Mouse (Mus musculus) G1E (cell line): ENCODE data around the gene Ftl1. TPM values are rescaled to one million over a fixed set of nuclear protein-coding genes. Genes with fewer than 3 reads are reported as not detected.

Source experiments
- ATAC-seq: 2 replicates; pipeline ENCODE4 v1.8.0; 2016; ENCODE audit warnings: mild to moderate bottlenecking; ENCODE audit not compliant: insufficient number of reproducible peaks, poor library complexity, low FRiP score, severe bottlenecking; ENCODE audit errors: extremely low read depth
- DNase-seq: peaks from one replicate; pipeline ENCODE4 v3.0.0; 2012; ENCODE audit warnings: low spot score
- H3K27me3 ChIP-seq: 2 replicates; pipeline ENCODE4 v1.6.1; 2012; ENCODE audit warnings: mild to moderate bottlenecking, low read length, inconsistent platforms; ENCODE audit not compliant: insufficient read depth
- H3K36me3 ChIP-seq: replicated peaks from 2 replicates; pipeline ENCODE3; 2012; ENCODE audit warnings: mild to moderate bottlenecking, inconsistent platforms
- H3K4me1 ChIP-seq: 2 replicates; pipeline ENCODE4 v1.6.1; 2012; ENCODE audit warnings: low read depth, low read length, inconsistent platforms, mixed read lengths; ENCODE audit not compliant: insufficient read depth
- H3K4me3 ChIP-seq: 2 replicates; pipeline ENCODE4 v1.5.1; 2012; ENCODE audit warnings: low read depth, mild to moderate bottlenecking, inconsistent platforms, low read length, moderate library complexity, mixed read lengths
- H3K9me3 ChIP-seq: replicated peaks from 2 replicates; pipeline ENCODE4 v1.6.1; 2012; ENCODE audit warnings: inconsistent platforms
- CTCF ChIP-seq: IDR thresholded peaks from 2 replicates; pipeline ENCODE4 v1.5.1; 2012; ENCODE audit warnings: low read depth, low read length, inconsistent platforms, mixed read lengths
- GATA1 ChIP-seq: IDR thresholded peaks from 2 replicates; pipeline ENCODE4 v1.6.1; 2012; ENCODE audit warnings: borderline replicate concordance, low read length, inconsistent platforms, mixed read lengths
- GATA2 ChIP-seq: IDR thresholded peaks from 2 replicates; pipeline ENCODE4 v1.6.1; 2012; ENCODE audit warnings: low read depth, low read length, inconsistent platforms, borderline replicate concordance
- POLR2AphosphoS5 ChIP-seq: IDR thresholded peaks from 2 replicates; pipeline ENCODE4 v1.6.1; 2012; ENCODE audit warnings: low read depth, low read length, inconsistent platforms; ENCODE audit not compliant: insufficient replicate concordance
- TAL1 ChIP-seq: conservative IDR thresholded peaks from 2 replicates; pipeline ENCODE4 v1.6.1; 2012; ENCODE audit warnings: low read depth, low read length, inconsistent platforms, mixed read lengths
- polyA plus RNA-seq: library from polyadenylated mRNA; stranded (reverse); fragments of >175 nt; gene quantifications from 2 replicates; pipeline ENCODE4 v1.2.3, GENCODE M21; 2012
- total RNA-seq, 2 experiments: library from RNA; stranded (forward) in 1 of 2; stranded (reverse) in 1 of 2; fragments of 200-1000 nt in 1 of 2; fragments of >200 nt in 1 of 2; fragmentation: Nextera tagmentation in 1 of 2; gene quantifications; 2 replicates each; pipeline ENCODE4 v1.2.3; 2014 to 2017

Ftl1 gene
- total and polyA plus RNA-seq, 3 experiments: 3,214 to 6,399 (median 4,307) TPM

DNA sequence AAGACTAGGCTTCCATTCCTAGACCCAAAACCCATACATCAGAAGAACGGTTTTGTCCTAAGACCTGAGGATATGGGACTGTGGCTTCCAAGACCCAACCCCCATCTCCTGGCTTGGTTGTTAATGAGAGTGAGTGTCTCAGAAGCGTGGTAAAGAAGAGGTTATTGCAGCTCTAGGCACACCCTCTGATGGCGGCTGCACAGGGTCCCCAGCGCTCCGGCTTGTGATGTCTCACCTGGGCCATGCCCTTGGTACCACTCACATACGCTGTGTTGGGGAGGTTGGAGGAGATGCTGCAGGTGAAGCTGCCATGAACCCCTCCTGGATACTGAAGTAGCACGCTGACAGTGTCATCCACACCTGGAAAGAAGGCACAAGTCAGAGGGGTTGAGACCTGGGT, 19.1 kb upstream of the Ftl1 start:
- H3K36me3 ChIP-seq: peaks cover 28% of the 10 kb centered on the region
- no peaks in the 10 kb centered on the region for H3K9me3 ChIP-seq
- DNase-seq (no peak), ATAC-seq (no peak)
- no peak for TF ChIP-seq POLR2AphosphoS5
- TF ChIP-seq CTCF: no peak
- no peak for TF ChIP-seq GATA2
- no peak for TF ChIP-seq GATA1
- no peak for TF ChIP-seq TAL1
- peaks cover 4% of the 10 kb centered on the region; the same call in 1 of the 2 replicates for H3K27me3 ChIP-seq
- no peak overlapping the region for H3K4me3 ChIP-seq
- H3K4me1 ChIP-seq: peaks cover 50% of the 10 kb centered on the region

DNA sequence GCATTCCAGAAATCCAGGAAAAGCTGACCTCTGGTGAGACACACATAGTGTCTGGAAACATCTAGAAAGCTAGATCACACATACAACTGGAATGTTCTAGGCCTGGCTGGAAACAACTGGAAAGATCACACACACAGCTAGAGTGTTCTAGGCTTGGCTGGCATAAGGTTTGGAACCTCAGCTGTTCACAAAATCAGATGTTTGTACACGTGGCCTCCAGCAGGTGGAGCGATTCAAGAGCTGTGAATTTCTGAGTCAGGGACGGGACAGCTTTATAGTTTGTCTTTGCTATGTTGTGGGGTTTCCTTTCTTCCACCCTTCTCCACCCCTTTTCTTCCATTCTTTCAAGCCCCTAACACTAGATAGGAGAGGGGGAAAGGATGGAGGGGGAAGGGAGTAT, 17.3 kb upstream of the Ftl1 start:
- no peak for DNase-seq
- H3K4me3 ChIP-seq: no peak overlapping the region

GRCm38 (mm10) chr7:45476453-45476852, 16.8 kb upstream of the Ftl1 start:
- Histone ChIP-seq H3K27me3 (peaks cover 4% of the 10 kb centered on the region; the same call in 1 of the 2 replicates), H3K36me3 (peaks cover 24% of the 10 kb centered on the region), H3K4me3 (no peak overlapping the region), H3K9me3 (no peaks in the 10 kb centered on the region), H3K4me1 (peaks cover 42% of the 10 kb centered on the region)
- no peak for ATAC-seq
- TF ChIP-seq POLR2AphosphoS5 (no peak), GATA2 (no peak), CTCF (no peak), GATA1 (no peak), TAL1 (no peak)
- DNase-seq: no peak

More for the DNA sequence above, 17.3 kb upstream of the Ftl1 start:
- peaks cover 26% of the 10 kb centered on the region for H3K36me3 ChIP-seq
- no peak for ATAC-seq
- TF ChIP-seq POLR2AphosphoS5 (no peak), TAL1 (no peak), CTCF (peak; percentile 49; the same call in 1 of the 2 replicates), GATA2 (no peak)
- peaks cover 4% of the 10 kb centered on the region; the same call in 1 of the 2 replicates for H3K27me3 ChIP-seq
- H3K4me1 ChIP-seq: peaks cover 44% of the 10 kb centered on the region
- no peaks in the 10 kb centered on the region for H3K9me3 ChIP-seq

GRCm38 (mm10) chr7:45475291-45475969, 15.7 kb upstream of the Ftl1 start:
- peaks cover 48% of the 10 kb centered on the region for H3K4me1 ChIP-seq
- H3K36me3 ChIP-seq: peaks cover 24% of the 10 kb centered on the region
- no peaks in the 10 kb centered on the region for H3K9me3 ChIP-seq
- DNase-seq (peak; percentile 70), ATAC-seq (peak; percentile 49)
- H3K4me3 ChIP-seq: peak overlapping the region; percentile 70
- peaks cover 4% of the 10 kb centered on the region; the same call in 1 of the 2 replicates for H3K27me3 ChIP-seq
- TF ChIP-seq POLR2AphosphoS5 (no peak), GATA1 (no peak), CTCF (no peak), TAL1 (no peak), GATA2 (no peak)

GRCm38 (mm10) chr7:45470869-45471268, 11.2 kb upstream of the Ftl1 start:
- ATAC-seq (0 out of 2 replicates have a peak, but pooled peaks have one; percentile 25), DNase-seq (no peak)
- H3K4me1 ChIP-seq: peaks cover 41% of the 10 kb centered on the region
- H3K4me3 ChIP-seq: no peak overlapping the region
- TF ChIP-seq GATA1 (no peak), CTCF (peak; percentile 77; the same call in 1 of the 2 replicates)
- no peaks in the 10 kb centered on the region for H3K9me3 ChIP-seq
- H3K36me3 ChIP-seq: peaks cover 15% of the 10 kb centered on the region
- peaks cover 2% of the 10 kb centered on the region; the same call in 1 of the 2 replicates for H3K27me3 ChIP-seq

DNA sequence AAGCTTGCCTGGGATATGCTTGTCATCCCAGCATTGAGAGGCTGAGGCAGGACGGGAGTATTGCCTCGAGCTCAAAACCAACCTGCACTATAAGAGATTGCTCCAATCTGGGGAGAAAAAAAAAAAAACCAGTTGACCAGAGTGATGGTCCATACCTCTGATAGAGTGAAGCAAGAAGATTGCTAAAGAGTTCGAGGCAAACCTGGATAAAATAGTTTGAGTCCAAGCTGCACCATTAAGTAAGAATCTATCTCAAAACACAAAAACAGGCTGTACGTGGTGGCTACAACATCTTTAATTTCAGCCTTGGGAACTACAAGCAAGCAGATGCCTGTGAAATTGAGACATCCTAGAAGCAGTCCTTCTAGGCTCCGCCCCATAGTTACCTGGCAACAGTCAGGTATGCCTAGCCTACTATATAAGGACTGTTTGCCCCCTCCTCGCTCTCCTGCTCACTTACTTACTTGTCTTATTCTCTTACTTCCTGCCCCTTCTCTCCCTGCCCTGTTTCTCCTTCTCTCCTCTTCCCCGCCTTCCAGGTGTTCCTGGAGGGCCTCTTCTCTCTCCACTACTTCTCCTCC, 7.5 kb upstream of the Ftl1 start:
- peaks cover 51% of the 10 kb centered on the region for H3K4me1 ChIP-seq
- DNase-seq (no peak), ATAC-seq (no peak)
- H3K9me3 ChIP-seq: no peaks in the 10 kb centered on the region
- peak overlapping the region; percentile 94 for H3K4me3 ChIP-seq
- peaks cover 36% of the 10 kb centered on the region for H3K36me3 ChIP-seq
- no peak for TF ChIP-seq CTCF
- H3K27me3 ChIP-seq: peaks cover 2% of the 10 kb centered on the region; the same call in 1 of the 2 replicates
